Mouse (Mus musculus): ENCODE measurements at regions not wholly inside any gene's neighbourhood (a gene's known extent, or its start where the extent isn't known, plus 50 kb on each side); places are given as distances from the start of the nearest gene placed in this dataset.

DNA sequence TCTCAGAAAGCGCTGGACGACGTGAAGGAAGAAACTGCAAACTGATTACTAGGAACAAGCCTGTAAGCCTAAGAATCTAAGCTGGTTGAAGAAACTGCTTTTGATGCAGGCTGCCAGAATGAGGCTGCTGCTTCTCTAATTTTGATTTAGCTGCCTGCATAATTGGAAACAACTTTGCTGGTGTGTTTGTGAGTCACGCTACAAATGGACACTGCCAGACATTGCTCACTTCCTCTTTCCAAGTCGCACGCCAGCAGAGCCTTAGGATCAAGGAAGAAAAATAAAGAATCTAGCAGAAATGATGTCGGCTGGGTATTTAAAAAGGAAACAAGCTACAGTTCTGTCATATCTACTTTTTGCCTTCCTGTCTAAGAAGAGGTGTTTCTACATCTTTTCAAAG, 81.0 kb downstream of the A730046J19Rik start:
- DNase-seq (ENCODE audit: low spot score): peak; percentile 2

DNA sequence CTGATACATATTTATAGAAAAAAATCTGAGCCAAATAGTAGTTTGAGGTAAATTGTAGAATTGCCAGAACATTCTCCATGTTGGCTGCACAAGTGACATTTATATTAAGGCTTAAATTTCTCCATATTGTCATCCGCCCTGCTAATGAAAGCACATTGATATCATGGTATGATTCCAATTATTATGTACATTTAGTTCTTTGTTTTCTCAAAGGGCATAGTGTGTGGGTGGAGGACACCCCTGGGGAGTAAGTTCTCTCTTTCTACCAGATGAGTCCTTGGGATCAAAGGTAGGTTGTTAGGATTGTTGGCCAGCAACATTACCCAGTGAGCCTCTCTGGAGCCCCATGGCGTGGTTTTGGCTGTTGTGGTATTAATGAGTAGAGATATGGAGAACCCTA, 51.7 kb upstream of the Alg13 start:
- DNase-seq (ENCODE audit: low spot score): no peak
